Mouse (Mus musculus): ENCODE data around the gene Isl2. TPM values are rescaled to one million over a fixed set of nuclear protein-coding genes. Genes with fewer than 3 reads are reported as not detected.

The Isl2 gene
- not detected for polyA plus RNA-seq (2014; fragmentation: Illumina TruSeq; extraction: RNeasy Lipid Tissue Mini Kit (QIAGEN cat#74804); ENCODE audit: low replicate concordance)

DNA sequence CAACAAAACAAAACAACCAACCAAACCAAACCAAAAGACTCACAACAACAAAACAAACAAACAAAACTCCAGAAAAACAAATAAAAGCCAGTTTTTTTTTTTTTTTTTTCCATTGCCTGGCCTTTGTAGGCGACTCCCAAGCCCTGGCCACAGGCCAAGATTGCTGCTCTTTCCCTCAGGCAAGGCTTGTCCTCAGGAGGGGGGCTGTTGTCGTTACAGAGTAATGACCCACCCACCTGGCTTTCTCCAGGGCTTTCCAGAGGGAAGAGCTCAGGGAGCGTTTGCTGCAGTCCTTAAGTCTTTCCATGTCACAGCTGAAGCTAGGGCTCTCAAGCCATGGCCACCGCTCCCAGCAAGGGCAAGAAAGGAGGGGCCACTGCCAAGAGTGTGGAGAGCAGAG lies at the start of gene Isl2:
TSS of gene Isl2 (plus strand) at position 296 of the 400 bp plus-strand sequence.

DNA sequence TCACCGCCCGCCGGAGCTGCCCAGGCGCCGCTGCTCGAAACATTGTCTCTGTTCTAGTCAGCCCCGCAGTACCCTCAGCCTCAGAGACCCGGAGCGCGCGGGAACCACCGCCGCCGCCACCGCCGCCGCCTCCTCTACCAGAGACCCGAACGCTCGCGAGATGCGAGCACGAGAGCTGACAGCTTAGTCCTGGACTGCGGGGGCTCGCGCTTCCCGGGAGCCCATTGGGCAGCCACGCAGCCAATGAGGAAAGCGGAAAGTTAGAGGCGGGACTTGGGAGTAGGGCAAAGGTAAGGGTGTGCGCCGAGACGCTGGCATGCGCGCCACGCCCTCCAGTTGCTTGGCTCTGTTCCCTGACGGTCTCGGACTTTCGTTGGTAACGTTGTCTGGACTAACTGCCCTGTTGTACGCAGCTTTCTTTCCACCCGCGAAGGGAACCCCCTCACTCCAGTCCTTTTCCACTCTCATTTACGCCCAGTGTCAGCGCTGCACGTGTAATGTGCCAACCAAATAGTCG lies 26.4 kb upstream of the Isl2 start, which contains the start of gene Etfa:
TSS of gene Etfa (minus strand) at position 217 of the 517 bp plus-strand sequence.

Other genes with a start within 250 kb of the Isl2 start
- 9.9 TPM for gene Nrg4, start 211.8 kb upstream of the Isl2 start, polyA plus RNA-seq (2014; fragmentation: Illumina TruSeq; extraction: RNeasy Lipid Tissue Mini Kit (QIAGEN cat#74804); ENCODE audit: low replicate concordance)
- gene Tmem266, start 211.8 kb upstream of the Isl2 start, polyA plus RNA-seq (2014; fragmentation: Illumina TruSeq; extraction: RNeasy Lipid Tissue Mini Kit (QIAGEN cat#74804); ENCODE audit: low replicate concordance), result not detected
- gene Etfa, start 26.4 kb upstream of the Isl2 start, polyA plus RNA-seq (2014; fragmentation: Illumina TruSeq; extraction: RNeasy Lipid Tissue Mini Kit (QIAGEN cat#74804); ENCODE audit: low replicate concordance), result 439 TPM

All from small intestine, adult 10 weeks (tissue).